Mouse (Mus musculus) heart, adult 2 months (tissue): Measurements from ENCODE around the gene Gmds.

Source experiments
- CTCF ChIP-seq: fragments of 200-600 bp; IDR thresholded peaks from 2 replicates; pipeline ENCODE4 v1.8.1; 2022; ENCODE audit warnings: antibody characterized with exemption, mild to moderate bottlenecking, moderate library complexity
- POLR2A ChIP-seq: fragments of 200-500 bp; IDR thresholded peaks from 2 replicates; pipeline ENCODE4 v1.6.1; 2011; ENCODE audit warnings: mild to moderate bottlenecking, low read depth, low read length, control low read depth; ENCODE audit not compliant: insufficient read depth

DNA sequence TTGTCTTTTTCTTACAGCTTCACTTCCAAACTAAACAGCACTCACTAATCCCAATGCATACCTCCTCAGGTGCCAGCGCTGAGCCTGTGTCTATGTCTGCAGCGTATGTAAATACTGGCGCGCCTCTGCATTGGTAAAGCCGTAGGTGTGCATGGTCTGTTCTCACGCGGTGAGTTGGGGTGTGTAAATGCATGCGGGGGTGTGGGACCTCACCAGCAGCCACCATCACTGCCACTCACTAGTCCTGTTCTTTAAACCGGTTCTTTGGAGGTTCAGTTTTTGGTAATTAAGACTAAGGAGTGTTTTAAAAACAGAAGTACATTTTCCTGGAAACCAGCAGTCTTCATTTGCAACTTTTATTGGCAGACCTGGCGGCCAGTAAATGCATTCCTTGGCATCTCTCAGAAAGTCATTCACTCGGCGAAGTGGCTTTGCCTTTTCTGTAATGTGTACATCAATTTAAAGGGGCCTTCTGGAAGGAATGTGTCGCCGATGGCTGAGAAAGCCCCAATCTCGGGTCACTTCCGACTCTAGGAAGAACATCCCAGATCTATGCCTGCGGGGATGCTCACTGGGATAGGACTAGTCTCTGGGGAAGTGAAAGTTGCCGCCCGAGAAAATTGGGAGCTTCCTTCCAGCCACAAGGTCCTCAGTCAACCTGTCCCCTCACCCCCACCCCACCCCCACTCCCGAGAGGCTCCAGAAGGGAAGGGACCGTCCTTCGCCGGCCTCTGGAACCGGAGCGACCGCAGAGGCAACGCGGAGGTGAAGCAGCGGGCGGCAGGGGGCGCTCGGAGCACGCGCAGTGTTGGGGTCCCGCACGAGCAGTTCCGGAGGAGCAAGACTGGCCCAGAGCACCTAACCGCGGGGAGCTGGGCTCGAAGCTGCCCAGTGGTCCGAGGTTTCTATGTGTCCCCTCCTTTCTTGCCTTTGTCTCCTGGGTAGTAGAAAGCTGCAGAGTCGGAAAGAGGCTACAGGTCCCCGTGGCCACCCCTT lies 537.7 kb downstream of the Gmds start:
- TF ChIP-seq POLR2A: no peak
- peak; percentile 87 for TF ChIP-seq CTCF
